Mouse (Mus musculus): ENCODE data around the gene Slc26a8.

The Slc26a8 gene

GRCm38 (mm10) chr17:28644112-28644511 is 45.9 kb downstream of the Slc26a8 start:
- no peak for ATAC-seq (ENCODE audit: low TSS enrichment)

- no peak for ATAC-seq (ENCODE audit: low TSS enrichment)
Observed at GRCm38 (mm10) chr17:28643697-28644096, 46.3 kb downstream of the Slc26a8 start.

GRCm38 (mm10) chr17:28640113-28640512 is 49.9 kb downstream of the Slc26a8 start:
- ATAC-seq (ENCODE audit: low TSS enrichment), result no peak

- peak; percentile 87 for ATAC-seq (ENCODE audit: low TSS enrichment)
Observed at GRCm38 (mm10) chr17:28637711-28638690, 52.0 kb downstream of the Slc26a8 start.

GRCm38 (mm10) chr17:28635842-28636241 is 54.2 kb downstream of the Slc26a8 start:
- no peak for ATAC-seq (ENCODE audit: low TSS enrichment)

GRCm38 (mm10) chr17:28629125-28629524 is 60.9 kb downstream of the Slc26a8 start:
- no peak for ATAC-seq (ENCODE audit: low TSS enrichment)

GRCm38 (mm10) chr17:28628248-28629124 is 61.5 kb downstream of the Slc26a8 start:
- peak; percentile 15; the same call in 1 of the 2 replicates for ATAC-seq (ENCODE audit: low TSS enrichment)

GRCm38 (mm10) chr17:28626937-28627336 is 63.1 kb downstream of the Slc26a8 start:
- peak; percentile 47 for ATAC-seq (ENCODE audit: low TSS enrichment)

- ATAC-seq (ENCODE audit: low TSS enrichment), result no peak
Observed at GRCm38 (mm10) chr17:28625327-28625726, 64.7 kb downstream of the Slc26a8 start.

GRCm38 (mm10) chr17:28624841-28625240 is 65.2 kb downstream of the Slc26a8 start:
- ATAC-seq (ENCODE audit: low TSS enrichment), result peak; percentile 22; the same call in 1 of the 2 replicates

- ATAC-seq (ENCODE audit: low TSS enrichment), result peak; percentile 72
Observed at GRCm38 (mm10) chr17:28622300-28622759, 67.7 kb downstream of the Slc26a8 start, which contains the start of gene Srpk1. Gene Srpk1 (minus strand): TSS chr17:28622709.

GRCm38 (mm10) chr17:28621381-28622299 is 68.4 kb downstream of the Slc26a8 start:
- peak; percentile 60 for ATAC-seq (ENCODE audit: low TSS enrichment)

- ATAC-seq (ENCODE audit: low TSS enrichment), result no peak
Observed at GRCm38 (mm10) chr17:28618775-28619174, 71.3 kb downstream of the Slc26a8 start.

- no peak for ATAC-seq (ENCODE audit: low TSS enrichment)
Observed at GRCm38 (mm10) chr17:28618124-28618523, 71.9 kb downstream of the Slc26a8 start.

GRCm38 (mm10) chr17:28617636-28618035 is 72.4 kb downstream of the Slc26a8 start:
- no peak for ATAC-seq (ENCODE audit: low TSS enrichment)

GRCm38 (mm10) chr17:28615332-28615731 is 74.7 kb downstream of the Slc26a8 start:
- no peak for ATAC-seq (ENCODE audit: low TSS enrichment)

- ATAC-seq (ENCODE audit: low TSS enrichment), result no peak
Observed at GRCm38 (mm10) chr17:28613096-28613495, 76.9 kb downstream of the Slc26a8 start.

GRCm38 (mm10) chr17:28612603-28613002 is 77.4 kb downstream of the Slc26a8 start:
- ATAC-seq (ENCODE audit: low TSS enrichment), result no peak

GRCm38 (mm10) chr17:28609543-28609942 is 80.5 kb downstream of the Slc26a8 start:
- ATAC-seq (ENCODE audit: low TSS enrichment), result no peak

- ATAC-seq (ENCODE audit: low TSS enrichment), result no peak
Observed at GRCm38 (mm10) chr17:28601557-28602250, 88.3 kb downstream of the Slc26a8 start.
